Mouse (Mus musculus) adrenal gland, adult 10 weeks (tissue): ENCODE measurements around the gene Fsip1. TPM values are rescaled to one million over a fixed set of nuclear protein-coding genes. Genes with fewer than 3 reads are reported as not detected.

ENCODE experiments used
- polyA plus RNA-seq: library from polyadenylated mRNA; stranded (reverse); fragments of 350-450 nt; fragmentation: Illumina TruSeq; extraction: RNeasy Lipid Tissue Mini Kit (QIAGEN cat#74804); gene quantifications from one replicate; pipeline ENCODE4 v1.2.3, GENCODE M21; 2014; ENCODE audit warnings: low read depth, low replicate concordance

Fsip1 gene
- polyA plus RNA-seq: 1.2 TPM

DNA sequence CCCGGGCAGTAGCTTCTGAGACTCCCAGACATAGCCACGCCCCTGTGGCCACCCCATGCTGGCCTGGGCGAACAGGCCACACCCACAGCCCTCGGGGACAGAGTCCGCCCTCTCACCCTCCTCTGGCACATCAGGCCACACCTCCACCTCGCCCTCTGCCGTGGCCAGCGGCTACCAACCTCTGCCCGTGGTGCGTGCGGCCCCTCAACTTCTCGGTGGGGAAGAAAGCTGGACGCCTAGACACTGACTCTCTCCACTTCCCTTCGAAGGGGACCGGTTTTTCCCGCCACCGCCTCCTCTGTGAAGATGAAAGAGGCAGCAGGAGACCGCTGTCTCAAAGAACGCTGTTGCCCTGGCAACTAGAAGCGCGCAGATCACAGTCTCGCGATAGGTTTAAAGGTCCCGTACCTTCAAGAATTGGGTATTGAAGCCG lies at the start of gene Fsip1:
Fsip1 (minus strand) TSS at position 346 of the 433 bp plus-strand sequence.

DNA sequence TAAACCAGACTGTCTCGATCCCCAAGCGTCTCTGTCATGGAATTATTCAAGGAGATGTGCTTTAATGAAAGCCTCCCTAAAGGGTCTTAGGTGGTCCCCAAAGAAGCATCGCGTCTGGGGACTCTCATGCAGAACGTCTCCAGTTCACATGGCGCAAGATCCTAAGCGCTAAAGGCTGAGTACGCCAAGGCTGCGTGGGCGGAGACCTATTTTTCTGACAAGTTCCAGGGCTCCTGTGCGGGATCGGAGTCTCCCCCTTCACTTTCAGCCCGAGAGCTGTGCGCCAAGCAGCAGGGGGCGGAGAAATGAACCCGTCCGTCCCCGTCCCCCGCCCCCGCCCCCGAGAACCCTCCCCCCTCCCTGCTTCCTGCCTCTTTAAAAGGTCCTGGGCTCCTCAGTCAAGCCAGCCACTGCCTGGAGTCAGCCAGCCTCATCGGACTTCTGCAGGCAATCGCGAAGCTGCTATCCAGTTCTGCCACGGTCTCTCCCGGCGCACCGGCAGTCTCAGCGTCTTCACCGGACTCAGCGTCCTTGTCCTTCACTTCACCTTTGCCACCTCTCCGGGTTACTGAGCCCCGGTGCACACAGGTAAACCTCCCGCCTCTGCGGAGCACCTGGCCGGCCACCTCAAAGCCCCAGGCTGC lies 145.2 kb downstream of the Fsip1 start, which contains the start of gene Thbs1:
Thbs1 (plus strand) TSS at position 389 of the 644 bp plus-strand sequence.

Other genes with a start within 250 kb of the Fsip1 start
- 17.6 TPM for gene Thbs1, start 145.1 kb downstream of the Fsip1 start, polyA plus RNA-seq
- 3.1 TPM for gene Gpr176, start 116.5 kb upstream of the Fsip1 start, polyA plus RNA-seq
- gene Eif2ak4, start 131.7 kb upstream of the Fsip1 start, polyA plus RNA-seq: 14.9 TPM
- gene Srp14, start 222.7 kb upstream of the Fsip1 start, polyA plus RNA-seq: 216 TPM